Mouse (Mus musculus): Measurements from ENCODE around the gene Arhgef25.

DNA sequence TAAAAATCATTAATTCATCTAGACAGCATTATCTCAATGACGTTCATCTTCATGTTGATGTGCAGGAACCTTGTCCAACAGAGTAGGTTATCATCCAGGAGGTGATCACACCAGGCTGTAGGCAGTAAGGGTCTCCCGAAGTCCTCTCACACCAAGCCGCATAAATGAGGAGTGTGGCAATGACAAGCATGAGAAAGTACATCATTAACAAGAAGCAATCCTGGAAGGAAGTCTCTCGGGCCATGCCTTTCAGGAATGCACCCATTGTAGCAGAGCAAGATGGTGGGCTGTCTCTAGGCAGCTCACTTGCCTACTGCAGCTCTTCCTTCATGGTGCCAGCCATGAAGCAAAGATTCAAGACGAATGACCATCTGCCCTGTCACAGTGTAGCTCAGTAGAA, 35.2 kb downstream of the Arhgef25 start:
- no peak for TF ChIP-seq CTCF (IDR thresholded peaks at IDR 0.05; ENCODE audit: insufficient read depth, low read depth, low read length)
- no peak for TF ChIP-seq POLR2A (IDR thresholded peaks at IDR 0.05; ENCODE audit: insufficient read depth, low read depth, low read length)

Data from olfactory bulb, adult 2 months (tissue).